Comparison of ENCODE assay signal across 9 mouse cellular contexts in the genomic region with DNA sequence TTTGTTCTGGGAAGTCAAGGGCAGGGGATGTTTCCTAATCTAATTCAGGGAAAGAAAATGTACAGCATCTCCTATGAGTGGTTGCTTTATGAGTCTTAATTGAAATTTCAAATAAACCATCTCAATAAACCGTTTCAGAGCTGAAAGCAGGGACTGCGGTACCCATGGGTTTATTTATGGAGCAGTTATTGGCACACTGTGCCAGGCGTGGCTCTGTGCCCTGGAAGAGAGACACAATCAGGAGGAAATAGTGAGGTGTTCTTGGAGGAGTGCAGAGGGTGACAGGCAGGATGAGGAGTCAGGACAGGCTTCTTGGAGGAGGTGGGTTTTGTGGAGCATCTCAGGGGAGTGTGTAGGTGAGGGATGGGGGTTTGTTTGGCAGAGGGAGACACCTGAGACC. TPM values are rescaled to one million over a fixed set of nuclear protein-coding genes. Genes with fewer than 3 reads are reported as not detected.
DNase-seq lines count a peak whose midpoint lies in the region; ATAC-seq and TF ChIP-seq lines count a peak whose summit lies in the region.
"Had no signal": no experiment of that assay in that cellular context is flagged by ENCODE, and none has a peak within 500 bp of the region (broad histone marks: within the 10 kb centered on the region; RNA-seq: fewer than 3 reads in every experiment).

No protein-coding gene starts in this region.

- no peak for DNase-seq in forebrain, embryonic 10.5 days (ENCODE audit: extremely low spot score, low spot score)
- DNase-seq in forebrain, embryonic 11.5 days (ENCODE audit: low spot score), result no peak
- DNase-seq in layer of hippocampus, adult 11-12 months (ENCODE audit: low spot score), result peak; percentile 71
- no peak for DNase-seq in layer of hippocampus, adult 9-10 months (ENCODE audit: low spot score)
- DNase-seq in cerebellum, adult 9-11 months, result peak; percentile 90
- DNase-seq in left cerebral cortex, postnatal 36 days (ENCODE audit: low spot score in 2 of 2), result peak; percentile 29 to 30
- DNase-seq in hindbrain, postnatal 0 days (ENCODE audit: low spot score), result no peak

- TF ChIP-seq CTCF in hindbrain, postnatal 0 days (IDR thresholded peaks at IDR 0.05; ENCODE audit: low read depth), result no peak

- H3K9me3 ChIP-seq in forebrain, embryonic 10.5 days, result no peaks in the 10 kb centered on the region
- no peaks in the 10 kb centered on the region for H3K9me3 ChIP-seq in forebrain, embryonic 11.5 days (ENCODE audit: control insufficient read depth, low read length)
- H3K9me3 ChIP-seq in hindbrain, postnatal 0 days (ENCODE audit: low read length), result no peaks in the 10 kb centered on the region

- no peak for ATAC-seq in forebrain, embryonic 11.5 days (replicated peaks; ENCODE audit: low FRiP score)
- no peak for ATAC-seq in inflammation-experienced regulatory T-cells, adult 6 months
- no peak for ATAC-seq in hindbrain, postnatal 0 days

- H3K4me1 ChIP-seq in forebrain, embryonic 10.5 days, result peaks cover 60% of the 10 kb centered on the region
- H3K4me1 ChIP-seq in forebrain, embryonic 11.5 days (replicated peaks; ENCODE audit: control insufficient read depth, insufficient read depth, low read length), result peaks cover 10% of the 10 kb centered on the region
- peaks cover 13% of the 10 kb centered on the region for H3K4me1 ChIP-seq in hindbrain, postnatal 0 days (ENCODE audit: insufficient read depth, low read length)

- no peak overlapping the region for H3K9ac ChIP-seq in forebrain, embryonic 11.5 days (ENCODE audit: low read length)
- no peak overlapping the region for H3K9ac ChIP-seq in hindbrain, postnatal 0 days (replicated peaks; ENCODE audit: low read length)
- H3K9ac ChIP-seq: lung, embryonic 14.5 days had no signal

- no peak overlapping the region for H3K4me2 ChIP-seq in forebrain, embryonic 11.5 days (ENCODE audit: low read depth, low read length, severe bottlenecking)
- H3K4me2 ChIP-seq in hindbrain, postnatal 0 days (ENCODE audit: low read depth, low read length), result no peak overlapping the region
- H3K4me2 ChIP-seq: lung, embryonic 14.5 days had no signal

- peaks cover 33% of the 10 kb centered on the region for H3K27me3 ChIP-seq in forebrain, embryonic 10.5 days (ENCODE audit: poor library complexity, severe bottlenecking)
- H3K27me3 ChIP-seq in forebrain, embryonic 11.5 days (ENCODE audit: control insufficient read depth, insufficient read depth, low read length), result 0 out of 2 replicates have a peak, but pooled peaks cover 2% of the 10 kb centered on the region
- H3K27me3 ChIP-seq in hindbrain, postnatal 0 days (ENCODE audit: insufficient read depth, low read length), result no peaks in the 10 kb centered on the region

- WGBS in forebrain, embryonic 10.5 days, result 72% methylated on average over 3 of the region's 3 CpGs
- WGBS in forebrain, embryonic 11.5 days, result 77% methylated on average over 3 of the region's 3 CpGs
- 40% methylated on average over 3 of the region's 3 CpGs for WGBS in hindbrain, postnatal 0 days

- peaks cover 7% of the 10 kb centered on the region for H3K36me3 ChIP-seq in forebrain, embryonic 10.5 days (replicated peaks)
- H3K36me3 ChIP-seq in forebrain, embryonic 11.5 days (ENCODE audit: control insufficient read depth, insufficient read depth, low read length), result no peaks in the 10 kb centered on the region
- no peaks in the 10 kb centered on the region for H3K36me3 ChIP-seq in hindbrain, postnatal 0 days (ENCODE audit: insufficient read depth, low read length)

- intact Hi-C loops in left cerebral cortex, postnatal 36 days (cut with DNase I), result no loop called here

- peak overlapping the region; percentile 57; the same call in 1 of the 2 replicates for H3K27ac ChIP-seq in forebrain, embryonic 10.5 days
- H3K27ac ChIP-seq in forebrain, embryonic 11.5 days (ENCODE audit: low read depth, low read length), result no peak overlapping the region
- H3K27ac ChIP-seq in hindbrain, postnatal 0 days, result no peak overlapping the region

- no peak overlapping the region for H3K4me3 ChIP-seq in forebrain, embryonic 10.5 days
- no peak overlapping the region for H3K4me3 ChIP-seq in forebrain, embryonic 11.5 days (ENCODE audit: low read depth, low read length)
- H3K4me3 ChIP-seq in hindbrain, postnatal 0 days (ENCODE audit: low read length), result no peak overlapping the region

RNA-seq across cellular contexts. Expression of a gene that starts 33.7 kb away (rescaled TPM):
- polyA plus RNA-seq in forebrain, embryonic 10.5 days (2016; fragmentation: Nextera tagmentation; extraction: Ambion mirVana), result 27.6 and 27.7 TPM in 2 replicates
- 21.0 and 22.7 TPM in 2 replicates for polyA plus RNA-seq in forebrain, embryonic 11.5 days (2014; fragmentation: Nextera tagmentation; extraction: Ambion mirVana)
- 10 to 100 TPM; 17.7 to 27.5 TPM for total RNA-seq in left cerebral cortex, postnatal 36 days (2021)
- 10 to 100 TPM in 1 of 3 experiments, 1 to 10 TPM in 2; 4.7 to 13.5 (median 9.6) TPM for polyA plus RNA-seq in inflammation-experienced regulatory T-cells, adult 6 months (2017; shearing (Covaris generic))
- 10.6 and 12.1 TPM in 2 replicates for total RNA-seq in hindbrain, postnatal 0 days (2014; rRNA removed)
- polyA plus RNA-seq in hindbrain, postnatal 0 days (2015; fragmentation: Nextera tagmentation; extraction: Ambion mirVana), result 4.2 and 4.8 TPM in 2 replicates

Comparison
In these comparisons a context has a peak if more than half of its experiments do, and no peak if none do; other contexts are left out.
1. DNase-seq: peak in layer of hippocampus, adult 11-12 months (single experiment), cerebellum, adult 9-11 months (single experiment) and left cerebral cortex, postnatal 36 days (2 of 2); none in forebrain, embryonic 10.5 days (single experiment), forebrain, embryonic 11.5 days (single experiment), layer of hippocampus, adult 9-10 months (single experiment) and hindbrain, postnatal 0 days (single experiment).